9 mouse cellular contexts compared by ENCODE assay signal in the genomic region with DNA sequence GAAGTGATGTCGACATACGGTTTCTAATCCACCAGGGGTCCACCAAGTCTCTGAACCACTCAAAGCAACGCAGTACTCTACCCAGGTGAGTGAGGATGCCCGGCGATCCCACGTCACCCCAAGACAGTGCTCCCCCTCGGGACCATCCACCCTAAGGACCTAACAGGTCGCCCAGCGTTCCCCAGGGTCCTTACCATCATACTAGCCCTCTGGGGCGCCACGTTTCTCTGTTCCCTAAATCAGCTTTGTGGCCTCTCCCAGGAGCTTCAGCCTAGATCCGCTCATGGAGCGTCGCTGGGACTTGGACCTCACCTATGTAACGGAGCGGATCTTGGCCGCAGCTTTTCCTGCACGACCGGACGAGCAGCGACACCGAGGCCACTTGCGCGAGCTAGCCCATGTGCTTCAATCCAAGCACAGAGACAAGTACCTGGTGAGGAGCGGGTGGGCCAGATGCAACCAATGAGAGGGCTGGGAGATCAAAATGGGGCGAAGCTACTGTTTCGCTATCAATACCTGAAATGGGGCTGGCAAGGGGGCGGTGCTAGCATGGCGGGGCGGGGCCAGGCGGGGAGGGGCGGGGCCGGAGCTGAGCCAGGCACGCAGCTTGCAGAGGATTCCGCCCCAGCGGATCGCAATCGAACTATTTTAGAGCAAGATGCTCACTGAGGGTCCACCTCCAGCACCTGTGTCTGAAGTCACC. TPM values are rescaled to one million over a fixed set of nuclear protein-coding genes. Genes with fewer than 3 reads are reported as not detected.
A peak's percentile ranks its signal among the peaks of the same experiment; 100 is the strongest.
DNase-seq lines count a peak whose midpoint lies in the region; ATAC-seq and TF ChIP-seq lines count a peak whose summit lies in the region.
"Had no signal": no experiment of that assay in that cellular context is flagged by ENCODE, and none has a peak within 500 bp of the region (broad histone marks: within the 10 kb centered on the region; RNA-seq: fewer than 3 reads in every experiment).

No protein-coding gene starts in this region.

- peak; percentile 32 to 48 for DNase-seq in heart, adult 18-20 months
- no peak for DNase-seq in heart, adult 8-10 months (ENCODE audit: low spot score)
- no peak for DNase-seq in embryonic facial prominence, embryonic 14.5 days (ENCODE audit: low spot score)
- peak; percentile 77 for DNase-seq in intestine, embryonic 14.5 days (ENCODE audit: low spot score)
- DNase-seq in midbrain, embryonic 14.5 days: peak; percentile 41
- DNase-seq in thymus, adult 18-20 months: no peak

- WGBS in embryonic facial prominence, embryonic 14.5 days: 25% methylated on average over 32 of the region's 38 CpGs
- WGBS in intestine, embryonic 14.5 days: 24% methylated on average over 38 of the region's 38 CpGs
- WGBS in midbrain, embryonic 14.5 days: 2% methylated on average over 38 of the region's 38 CpGs

- no peaks in the 10 kb centered on the region for H3K9me3 ChIP-seq in E14TG2a.4 (ENCODE audit: low read length)
- no peaks in the 10 kb centered on the region for H3K9me3 ChIP-seq in embryonic facial prominence, embryonic 14.5 days (ENCODE audit: control insufficient read depth, low read length)
- H3K9me3 ChIP-seq in intestine, embryonic 14.5 days (ENCODE audit: control insufficient read depth, low read length): no peaks in the 10 kb centered on the region
- H3K9me3 ChIP-seq in midbrain, embryonic 14.5 days (ENCODE audit: control insufficient read depth, low read length): no peaks in the 10 kb centered on the region

- no peak for TF ChIP-seq CTCF in E14TG2a.4 (conservative IDR thresholded peaks at IDR 0.05; ENCODE audit: low read length)

- H3K9ac ChIP-seq in embryonic facial prominence, embryonic 14.5 days (ENCODE audit: low read depth, low read length): no peak overlapping the region
- H3K9ac ChIP-seq in intestine, embryonic 14.5 days (ENCODE audit: low read length): no peak overlapping the region
- peak overlapping the region; percentile 21 for H3K9ac ChIP-seq in midbrain, embryonic 14.5 days (replicated peaks; ENCODE audit: low read length)

- peaks cover 50% of the 10 kb centered on the region for H3K27me3 ChIP-seq in E14TG2a.4 (ENCODE audit: insufficient read depth, low read length)
- H3K27me3 ChIP-seq in embryonic facial prominence, embryonic 14.5 days (replicated peaks; ENCODE audit: control insufficient read depth, insufficient read depth, low read length): no peaks in the 10 kb centered on the region
- no peaks in the 10 kb centered on the region for H3K27me3 ChIP-seq in intestine, embryonic 14.5 days (replicated peaks; ENCODE audit: control insufficient read depth, insufficient read depth, low read length)
- peaks cover 35% of the 10 kb centered on the region for H3K27me3 ChIP-seq in midbrain, embryonic 14.5 days (ENCODE audit: control insufficient read depth, insufficient read depth, low read length)

- H3K4me2 ChIP-seq in embryonic facial prominence, embryonic 14.5 days (ENCODE audit: low read depth, low read length): peak overlapping the region; percentile 65
- H3K4me2 ChIP-seq in intestine, embryonic 14.5 days (ENCODE audit: low read length): peak overlapping the region; percentile 43
- peak overlapping the region; percentile 55 for H3K4me2 ChIP-seq in midbrain, embryonic 14.5 days (ENCODE audit: low read length)

- ATAC-seq in embryonic facial prominence, embryonic 14.5 days (ENCODE audit: low read depth): no peak
- ATAC-seq in intestine, embryonic 14.5 days (replicated peaks; ENCODE audit: low FRiP score, low TSS enrichment, low read depth): no peak
- ATAC-seq in midbrain, embryonic 14.5 days (ENCODE audit: low FRiP score, low TSS enrichment): no peak
- ATAC-seq in megakaryocyte-erythroid progenitor cell, adult 5-6 weeks (replicated peaks; ENCODE audit: low FRiP score, low TSS enrichment, poor library complexity, severe bottlenecking): no peak

- H3K36me3 ChIP-seq in E14TG2a.4 (ENCODE audit: insufficient read depth, low read length): peaks cover 7% of the 10 kb centered on the region; the same call in 1 of the 2 replicates
- peaks cover 72% of the 10 kb centered on the region for H3K36me3 ChIP-seq in embryonic facial prominence, embryonic 14.5 days (ENCODE audit: control insufficient read depth, insufficient read depth, low read length)
- peaks cover 54% of the 10 kb centered on the region for H3K36me3 ChIP-seq in intestine, embryonic 14.5 days (ENCODE audit: control insufficient read depth, insufficient read depth, low read length)
- no peaks in the 10 kb centered on the region for H3K36me3 ChIP-seq in midbrain, embryonic 14.5 days (ENCODE audit: control insufficient read depth, insufficient read depth, low read length)

- H3K4me3 ChIP-seq in E14TG2a.4 (replicated peaks; ENCODE audit: low read length): peak overlapping the region; percentile 81
- H3K4me3 ChIP-seq in embryonic facial prominence, embryonic 14.5 days (ENCODE audit: low read depth, low read length): peak overlapping the region; percentile 15
- H3K4me3 ChIP-seq in intestine, embryonic 14.5 days (ENCODE audit: low read depth, low read length): peak overlapping the region; percentile 9
- H3K4me3 ChIP-seq in midbrain, embryonic 14.5 days (replicated peaks; ENCODE audit: low read depth, low read length): peak overlapping the region; percentile 29

- H3K27ac ChIP-seq in embryonic facial prominence, embryonic 14.5 days (replicated peaks; ENCODE audit: low read depth, low read length): no peak overlapping the region
- H3K27ac ChIP-seq in intestine, embryonic 14.5 days (ENCODE audit: low read depth): no peak overlapping the region
- no peak overlapping the region for H3K27ac ChIP-seq in midbrain, embryonic 14.5 days (replicated peaks; ENCODE audit: low read depth, low read length)
- H3K27ac ChIP-seq: macrophage had no signal

- H3K4me1 ChIP-seq in E14TG2a.4 (replicated peaks; ENCODE audit: low read depth, low read length): peaks cover 87% of the 10 kb centered on the region
- H3K4me1 ChIP-seq in embryonic facial prominence, embryonic 14.5 days (ENCODE audit: control insufficient read depth, insufficient read depth, low read length): peaks cover 40% of the 10 kb centered on the region
- peaks cover 49% of the 10 kb centered on the region for H3K4me1 ChIP-seq in intestine, embryonic 14.5 days (replicated peaks; ENCODE audit: control insufficient read depth, insufficient read depth, low read length)
- peaks cover 18% of the 10 kb centered on the region for H3K4me1 ChIP-seq in midbrain, embryonic 14.5 days (ENCODE audit: control insufficient read depth, insufficient read depth, low read length)

RNA-seq across cellular contexts. Expression of a gene that starts 6.7 kb away (rescaled TPM):
- total RNA-seq in heart, adult 18-20 months (2021): 100 to 1,000 TPM; 109 to 123 TPM
- 100 to 1,000 TPM; 123 to 146 (median 133) TPM for total RNA-seq in heart, adult 8-10 months (2022)
- polyA plus RNA-seq in embryonic facial prominence, embryonic 14.5 days (2014; fragmentation: Nextera tagmentation; extraction: Ambion mirVana): 45.9 and 56.4 TPM in 2 replicates
- polyA plus RNA-seq in intestine, embryonic 14.5 days (2014; fragmentation: Nextera tagmentation; extraction: Ambion mirVana): 41.5 and 48.8 TPM in 2 replicates
- polyA plus RNA-seq in midbrain, embryonic 14.5 days (2014; fragmentation: Nextera tagmentation; extraction: Ambion mirVana): 3.6 and 8.9 TPM in 2 replicates
- not detected in 2 replicates for total RNA-seq in megakaryocyte-erythroid progenitor cell, adult 5-6 weeks (2014; fragmentation: Nextera tagmentation)
- total RNA-seq in megakaryocyte-erythroid progenitor cell, adult 5-6 weeks (2017): not detected in 2 replicates

RNA-seq across cellular contexts. Expression of a gene that starts 29.1 kb away (rescaled TPM):
- total RNA-seq in heart, adult 18-20 months (2021): 10 to 100 TPM; 14.4 to 15.3 TPM
- total RNA-seq in heart, adult 8-10 months (2022): 10 to 100 TPM; 13.2 to 16.8 (median 15.6) TPM
- polyA plus RNA-seq in embryonic facial prominence, embryonic 14.5 days (2014; fragmentation: Nextera tagmentation; extraction: Ambion mirVana): 19.2 TPM in 2 replicates
- 14.4 and 16.1 TPM in 2 replicates for polyA plus RNA-seq in intestine, embryonic 14.5 days (2014; fragmentation: Nextera tagmentation; extraction: Ambion mirVana)
- polyA plus RNA-seq in midbrain, embryonic 14.5 days (2014; fragmentation: Nextera tagmentation; extraction: Ambion mirVana): 40.2 and 52.5 TPM in 2 replicates
- 19.6 and 21.5 TPM in 2 replicates for total RNA-seq in megakaryocyte-erythroid progenitor cell, adult 5-6 weeks (2014; fragmentation: Nextera tagmentation)
- 14.4 and 18.7 TPM in 2 replicates for total RNA-seq in megakaryocyte-erythroid progenitor cell, adult 5-6 weeks (2017)

RNA-seq across cellular contexts. Expression of a gene that starts 33.3 kb away (rescaled TPM):
- 100 to 1,000 TPM; 151 to 167 TPM for total RNA-seq in heart, adult 18-20 months (2021)
- total RNA-seq in heart, adult 8-10 months (2022): 100 to 1,000 TPM; 161 to 190 (median 169) TPM
- polyA plus RNA-seq in embryonic facial prominence, embryonic 14.5 days (2014; fragmentation: Nextera tagmentation; extraction: Ambion mirVana): 123 and 141 TPM in 2 replicates
- 141 and 152 TPM in 2 replicates for polyA plus RNA-seq in intestine, embryonic 14.5 days (2014; fragmentation: Nextera tagmentation; extraction: Ambion mirVana)
- polyA plus RNA-seq in midbrain, embryonic 14.5 days (2014; fragmentation: Nextera tagmentation; extraction: Ambion mirVana): 76.7 and 98.8 TPM in 2 replicates
- total RNA-seq in megakaryocyte-erythroid progenitor cell, adult 5-6 weeks (2014; fragmentation: Nextera tagmentation): 328 and 355 TPM in 2 replicates
- 527 and 549 TPM in 2 replicates for total RNA-seq in megakaryocyte-erythroid progenitor cell, adult 5-6 weeks (2017)

RNA-seq across cellular contexts. Expression of a gene that starts 37.3 kb away (rescaled TPM):
- 10 to 100 TPM; 23.3 to 39.7 TPM for total RNA-seq in heart, adult 18-20 months (2021)
- 10 to 100 TPM; 20.6 to 52.4 (median 26.0) TPM for total RNA-seq in heart, adult 8-10 months (2022)
- polyA plus RNA-seq in embryonic facial prominence, embryonic 14.5 days (2014; fragmentation: Nextera tagmentation; extraction: Ambion mirVana): 15.0 and 20.1 TPM in 2 replicates
- 8.8 and 10.4 TPM in 2 replicates for polyA plus RNA-seq in intestine, embryonic 14.5 days (2014; fragmentation: Nextera tagmentation; extraction: Ambion mirVana)
- 1.3 and 1.6 TPM in 2 replicates for polyA plus RNA-seq in midbrain, embryonic 14.5 days (2014; fragmentation: Nextera tagmentation; extraction: Ambion mirVana)
- total RNA-seq in megakaryocyte-erythroid progenitor cell, adult 5-6 weeks (2014; fragmentation: Nextera tagmentation): not detected in 2 replicates
- total RNA-seq in megakaryocyte-erythroid progenitor cell, adult 5-6 weeks (2017): not detected in 2 replicates
- polyA plus RNA-seq: macrophage had no signal

RNA-seq across cellular contexts. Expression of a gene that starts 43.4 kb away (rescaled TPM):
- not detected for total RNA-seq in heart, adult 18-20 months (2021)
- total RNA-seq in heart, adult 8-10 months (2022): under 1 TPM in 3 of 4 experiments, not detected in 1; 0.11 to 0.13 (median 0.12) TPM
- 0.17 and 0.63 TPM in 2 replicates for polyA plus RNA-seq in embryonic facial prominence, embryonic 14.5 days (2014; fragmentation: Nextera tagmentation; extraction: Ambion mirVana)
- 3.0 and 4.7 TPM in 2 replicates for polyA plus RNA-seq in intestine, embryonic 14.5 days (2014; fragmentation: Nextera tagmentation; extraction: Ambion mirVana)
- not detected in 2 replicates for polyA plus RNA-seq in midbrain, embryonic 14.5 days (2014; fragmentation: Nextera tagmentation; extraction: Ambion mirVana)
- 12.8 and 15.4 TPM in 2 replicates for total RNA-seq in megakaryocyte-erythroid progenitor cell, adult 5-6 weeks (2014; fragmentation: Nextera tagmentation)
- 8.9 and 11.2 TPM in 2 replicates for total RNA-seq in megakaryocyte-erythroid progenitor cell, adult 5-6 weeks (2017)

Comparison
In these comparisons a context has a peak if more than half of its experiments do, and no peak if none do; other contexts are left out.
1. DNase-seq: peak in heart, adult 18-20 months (2 of 2), intestine, embryonic 14.5 days (single experiment) and midbrain, embryonic 14.5 days (single experiment); none in heart, adult 8-10 months (single experiment), embryonic facial prominence, embryonic 14.5 days (single experiment) and thymus, adult 18-20 months (0 of 2).
2. H3K4me3 ChIP-seq: peak in every context shown above with its lines; median percentile 81 in E14TG2a.4; 29 in midbrain, embryonic 14.5 days; 15 in embryonic facial prominence, embryonic 14.5 days; 9 in intestine, embryonic 14.5 days.
3. RNA of a gene that starts 6.7 kb away (total RNA-seq): 123 to 146 TPM in heart, adult 8-10 months and 109 to 123 TPM in heart, adult 18-20 months; not detected in megakaryocyte-erythroid progenitor cell, adult 5-6 weeks; every median in the first group is over 100 times any median in the second.
4. Peak in every context shown above with its lines, with median percentiles within 50 percentile points of each other: H3K4me2 ChIP-seq.